Mouse (Mus musculus) cerebellum, adult 18-20 months (tissue): ENCODE data around the gene Krtap31-1.
"Not testable (repeated sequence)": the region's sequence is repeated elsewhere in the genome, so short reads cannot be mapped to it uniquely, and the experiment has no call there.

Source experiments
- DNase-seq, 2 experiments: peaks; one replicate each; pipeline ENCODE4 v3.0.0; 2021

The Krtap31-1 gene

GRCm38 (mm10) chr11:99907620-99908019 lies at the start of gene Krtap31-1:
TSS of gene Krtap31-1 (plus strand) at chr11:99907920.
- no peak for DNase-seq

GRCm38 (mm10) chr11:99858761-99859160 lies 49.0 kb upstream of the Krtap31-1 start:
- DNase-seq, result no peak

GRCm38 (mm10) chr11:99864176-99864575 lies 43.5 kb upstream of the Krtap31-1 start, which contains the start of gene Gm11559:
TSS of gene Gm11559 (plus strand) at chr11:99864476.
- not testable (repeated sequence) for DNase-seq

DNA sequence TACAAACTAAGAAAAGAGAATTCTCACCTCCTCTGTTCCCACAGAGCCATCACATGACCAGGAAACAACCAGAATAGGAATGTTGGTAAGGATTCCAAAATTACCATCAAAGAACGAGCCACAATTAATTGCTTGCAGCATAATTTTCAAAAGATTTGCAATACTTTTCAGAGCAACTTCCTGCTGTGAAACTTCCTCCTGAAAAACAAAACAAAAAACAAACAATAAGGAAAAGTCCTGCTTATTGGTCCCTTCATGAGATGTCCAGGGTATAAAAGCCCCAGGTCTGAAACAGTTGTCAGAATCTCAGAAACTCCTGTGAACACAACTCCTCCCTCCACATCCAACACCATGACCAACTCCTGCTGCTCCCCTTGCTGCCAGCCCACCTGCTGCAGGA lies 34.6 kb upstream of the Krtap31-1 start, which contains the start of gene Krtap9-1:
TSS of gene Krtap9-1 (plus strand) at position 301 of the 400 bp plus-strand sequence.
- DNase-seq, result not testable (repeated sequence)

- not testable (repeated sequence) for DNase-seq
Measured at GRCm38 (mm10) chr11:99878887-99879286, 28.8 kb upstream of the Krtap31-1 start, which contains the start of gene Gm11567. TSS of gene Gm11567 (plus strand) at chr11:99879187.

DNA sequence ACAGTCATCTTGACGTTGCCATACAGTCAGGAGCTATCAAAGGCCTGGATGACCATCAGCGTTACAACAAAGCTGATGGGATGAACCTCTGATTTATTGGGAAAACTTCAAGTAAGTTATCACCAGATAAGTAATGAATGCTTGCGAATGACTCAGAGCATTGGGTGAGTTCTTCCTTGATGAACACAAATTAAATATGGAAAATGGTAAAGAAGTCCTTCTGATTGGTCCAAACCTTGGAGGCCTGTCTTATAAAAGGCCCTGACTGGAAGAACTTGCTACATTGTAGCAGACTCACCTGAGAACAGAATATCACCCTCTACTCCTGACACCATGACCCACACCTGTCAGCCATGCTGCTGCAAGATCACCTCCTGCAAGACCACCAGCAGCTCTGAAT lies 6.7 kb downstream of the Krtap31-1 start, which contains the start of gene Gm11565:
TSS of gene Gm11565 (plus strand) at position 301 of the 400 bp plus-strand sequence.
- DNase-seq, result no peak

DNA sequence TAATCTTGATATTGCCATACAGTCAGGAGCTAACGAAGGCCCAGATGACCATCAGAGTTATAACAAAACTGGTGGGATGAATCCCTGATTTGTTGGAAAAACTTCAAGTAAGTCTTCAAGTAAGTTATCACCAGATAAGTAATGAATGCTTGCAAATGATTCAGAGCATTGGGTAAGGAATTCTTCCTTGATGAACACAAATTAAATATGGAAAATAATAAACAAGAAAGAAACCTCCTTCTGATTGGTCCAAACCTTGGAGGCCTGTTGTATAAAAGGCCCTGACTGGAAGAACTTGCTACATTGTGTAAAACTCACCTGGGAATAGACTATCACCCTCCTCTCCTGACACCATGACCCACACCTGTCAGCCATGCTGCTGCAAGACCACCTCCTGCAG lies 28.3 kb downstream of the Krtap31-1 start, which contains the start of gene Krtap31-2:
TSS of gene Krtap31-2 (plus strand) at position 301 of the 400 bp plus-strand sequence.
- no peak for DNase-seq

- no peak for DNase-seq
Measured at GRCm38 (mm10) chr11:99937751-99938264, 30.1 kb downstream of the Krtap31-1 start.

GRCm38 (mm10) chr11:99948175-99948574 lies 40.5 kb downstream of the Krtap31-1 start, which contains the start of gene Krtap9-5:
TSS of gene Krtap9-5 (plus strand) at chr11:99948475.
- DNase-seq, result no peak
